Mouse (Mus musculus): ENCODE measurements around the gene Mcf2l.

GRCm38 (mm10) chr8:12940549-12940948 lies 66.9 kb downstream of the Mcf2l start:
- no peak for TF ChIP-seq CTCF (conservative IDR thresholded peaks at IDR 0.05; ENCODE audit: low read length)
- no peak for TF ChIP-seq POU5F1 (IDR thresholded peaks at IDR 0.05; ENCODE audit: borderline replicate concordance, low read length)
- no peak for TF ChIP-seq NANOG (IDR thresholded peaks at IDR 0.05; ENCODE audit: borderline replicate concordance, low read length)

Data from E14TG2a.4 (cell line).